Mouse (Mus musculus): ENCODE data around the gene Fam193a. TPM values are rescaled to one million over a fixed set of nuclear protein-coding genes. Genes with fewer than 3 reads are reported as not detected.

The Fam193a gene
- polyA plus RNA-seq (2017; shearing (Covaris generic)) = 11.6 TPM

DNA sequence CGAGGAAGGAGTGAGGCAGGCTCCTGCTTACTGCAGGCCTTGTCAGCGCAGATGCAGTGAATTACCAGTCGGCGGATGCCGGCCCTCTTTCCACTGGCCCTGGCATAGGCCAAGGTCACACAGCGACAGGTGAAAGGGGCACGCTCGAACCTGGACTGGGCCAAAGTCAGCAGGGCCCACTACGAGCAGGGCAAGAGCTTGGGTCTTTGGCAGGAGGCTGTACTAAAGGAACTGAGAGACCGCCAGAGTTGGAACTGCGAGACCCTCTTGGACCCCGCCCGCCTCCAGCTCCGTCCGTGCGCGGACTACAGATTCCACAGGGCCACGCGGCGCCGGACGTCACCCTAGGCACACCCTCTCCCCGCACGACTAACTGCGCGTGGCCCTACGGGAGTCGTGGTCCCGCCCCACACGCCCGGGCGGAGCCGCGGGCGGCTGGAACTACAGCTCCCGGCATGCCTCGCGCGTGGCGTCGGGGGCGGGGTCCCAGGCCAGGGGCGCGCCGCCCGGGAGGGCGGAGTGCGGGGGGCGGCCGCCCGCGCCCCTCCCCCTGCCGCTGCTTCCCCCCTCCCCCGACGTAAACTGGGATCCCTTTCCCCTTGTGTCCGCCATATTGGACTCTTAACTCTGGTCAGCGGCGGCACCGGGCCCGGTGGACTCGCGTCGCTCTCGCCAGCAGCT lies at the start of gene Fam193a:
Gene Fam193a (plus strand): TSS at position 593 of the 681 bp plus-strand sequence.

DNA sequence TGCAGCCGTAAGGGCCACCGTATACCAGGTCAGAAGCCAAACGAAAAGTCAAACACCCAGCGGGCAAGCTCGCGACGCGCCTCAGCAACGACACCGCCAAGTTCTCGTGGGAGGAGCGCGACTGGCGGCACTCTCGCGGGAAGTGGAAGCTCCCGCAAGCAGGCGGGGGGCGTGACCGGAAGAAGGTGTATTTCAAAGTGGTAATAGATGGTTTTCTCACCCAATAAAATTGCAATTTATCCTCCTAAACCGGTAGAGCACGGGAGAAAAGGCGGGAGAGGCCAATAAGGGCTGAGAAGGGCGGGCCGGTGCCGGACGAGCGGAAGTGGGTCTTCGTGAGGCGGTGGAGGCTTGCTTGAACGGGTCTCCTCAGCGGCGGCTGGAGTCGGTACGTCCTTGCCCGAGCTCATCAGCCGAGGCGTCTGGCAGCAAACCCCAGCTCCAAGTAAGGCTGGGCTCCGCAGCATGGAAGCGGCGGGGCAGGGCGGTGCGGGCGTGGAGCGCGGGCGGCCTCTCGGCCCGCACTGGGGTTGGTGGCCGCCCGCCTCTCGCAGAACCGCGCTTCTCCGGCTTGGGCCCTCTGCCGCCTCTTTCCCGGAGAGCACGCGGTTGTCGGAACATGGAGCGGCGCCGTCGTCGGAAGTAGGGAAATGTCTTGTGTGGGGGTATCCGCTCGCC lies 33.5 kb upstream of the Fam193a start, which contains the start of gene Rnf4:
Gene Rnf4 (plus strand): TSS at position 193 of the 678 bp plus-strand sequence.

DNA sequence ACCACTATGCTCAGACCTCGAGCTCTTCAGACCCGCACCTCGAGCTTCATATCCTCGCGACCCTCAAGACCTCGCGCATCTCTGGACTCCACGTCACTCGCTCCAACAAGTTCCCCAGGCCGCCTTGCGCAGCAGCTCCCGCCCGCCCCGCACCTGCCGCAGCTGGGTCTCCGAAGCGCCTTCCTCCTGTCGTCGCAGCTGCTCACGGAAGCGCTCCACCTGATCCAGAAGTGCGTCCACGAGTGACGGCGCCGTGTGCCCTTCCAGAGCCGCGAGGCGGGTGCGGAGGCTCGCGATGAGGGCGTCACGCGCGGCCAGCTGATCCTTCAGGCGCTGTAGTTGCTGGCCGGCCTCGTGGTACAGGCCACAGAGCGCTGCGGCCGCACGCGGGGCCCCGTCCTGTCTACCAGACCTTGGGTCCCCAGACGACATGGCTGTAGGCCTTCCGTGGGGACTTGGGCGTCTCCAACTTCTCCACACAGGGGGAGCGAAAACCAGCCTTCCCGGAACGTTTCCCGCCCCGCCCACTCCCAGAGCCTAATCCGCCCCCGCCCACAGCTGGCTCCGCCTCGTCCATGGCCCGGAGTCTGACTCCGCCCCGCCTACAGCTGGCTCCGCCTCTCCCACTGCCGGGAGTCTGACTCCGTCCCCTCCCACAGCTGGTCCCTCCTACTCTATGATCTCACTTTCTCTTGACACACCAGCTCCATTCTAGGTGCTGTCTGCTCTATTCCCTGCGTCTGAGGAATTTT lies 143.9 kb downstream of the Fam193a start, which contains the start of gene Tnip2:
Gene Tnip2 (minus strand): TSS at position 526 of the 752 bp plus-strand sequence.

DNA sequence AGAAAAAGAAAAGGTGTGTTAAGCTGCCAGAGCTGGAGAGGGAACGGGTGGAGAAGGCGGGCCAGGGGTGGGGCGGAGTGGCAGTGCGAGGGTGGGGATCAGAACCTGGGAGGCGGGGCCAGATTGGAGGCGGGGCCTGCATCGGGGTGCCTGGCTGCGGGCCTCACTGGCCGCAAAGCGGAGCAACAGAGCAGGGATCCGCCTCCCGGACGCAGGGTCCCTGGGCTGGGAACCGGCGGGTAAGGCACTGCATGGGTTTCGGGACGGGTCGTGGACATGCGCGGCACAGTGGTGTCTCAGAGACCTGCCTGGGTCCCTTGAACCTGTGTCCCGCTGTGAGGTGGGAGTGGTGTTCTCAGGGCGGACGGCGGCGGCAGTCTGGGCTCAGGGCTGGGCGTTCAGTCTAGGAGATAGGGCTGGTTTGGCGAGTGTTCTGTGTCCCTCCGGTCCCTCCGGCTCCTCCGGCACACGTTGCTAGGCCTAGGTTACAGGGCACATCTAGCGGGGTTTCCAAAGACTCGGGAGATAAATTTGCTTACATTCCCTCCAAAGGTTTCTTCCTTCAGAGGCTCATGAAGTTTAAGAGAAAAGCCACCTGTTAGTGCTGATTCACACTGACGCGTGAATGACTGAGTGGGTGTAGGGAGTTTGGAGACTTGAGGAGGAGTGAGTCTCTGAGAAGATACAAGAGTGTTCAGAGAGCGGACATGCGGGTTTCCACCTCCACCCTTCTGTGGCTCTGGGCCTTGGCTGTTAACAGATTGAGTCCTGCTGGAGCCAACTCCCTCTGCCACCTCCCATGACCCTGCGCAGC lies 156.1 kb downstream of the Fam193a start, which contains the start of gene Sh3bp2:
Gene Sh3bp2 (plus strand): TSS at position 176 of the 814 bp plus-strand sequence.

Other genes with a start within 250 kb of the Fam193a start
- gene Poln, start 200.5 kb upstream of the Fam193a start, polyA plus RNA-seq (2017; shearing (Covaris generic)) = not detected
- gene Haus3, start 200.4 kb upstream of the Fam193a start, polyA plus RNA-seq (2017; shearing (Covaris generic)) = 87.9 TPM
- gene Mxd4, start 182.2 kb upstream of the Fam193a start, polyA plus RNA-seq (2017; shearing (Covaris generic)) = 36.0 TPM
- 2.4 TPM for gene Zfyve28, start 81.5 kb upstream of the Fam193a start, polyA plus RNA-seq (2017; shearing (Covaris generic))
- gene Cfap99, start 81.3 kb upstream of the Fam193a start, polyA plus RNA-seq (2017; shearing (Covaris generic)) = not detected
- 223 TPM for gene Rnf4, start 33.6 kb upstream of the Fam193a start, polyA plus RNA-seq (2017; shearing (Covaris generic))
- gene Tnip2, start 144.1 kb downstream of the Fam193a start, polyA plus RNA-seq (2017; shearing (Covaris generic)) = 34.5 TPM
- 6.0 TPM for gene Sh3bp2, start 155.9 kb downstream of the Fam193a start, polyA plus RNA-seq (2017; shearing (Covaris generic))
- 170 TPM for gene Add1, start 203.7 kb downstream of the Fam193a start, polyA plus RNA-seq (2017; shearing (Covaris generic))